Mouse (Mus musculus): ENCODE data around the gene Focad. TPM values are rescaled to one million over a fixed set of nuclear protein-coding genes. Genes with fewer than 3 reads are reported as not detected.

Gene Focad
- polyA plus RNA-seq, 1 experiment = 7.2 TPM

GRCm38 (mm10) chr4:88082381-88082780 is 12.0 kb upstream of the Focad start:
- TF ChIP-seq POLR2A (IDR thresholded peaks at IDR 0.05; ENCODE audit: control insufficient read depth, low read depth, low read length) = no peak
- TF ChIP-seq CTCF (IDR thresholded peaks at IDR 0.05; ENCODE audit: control insufficient read depth, insufficient read depth, insufficient replicate concordance, low read depth, low read length) = no peak
- Histone ChIP-seq H3K27me3 (ENCODE audit: control insufficient read depth, insufficient read depth, low read length) (no peaks in the 10 kb centered on the region), H3K27ac (ENCODE audit: control insufficient read depth, insufficient read depth, low read depth, low read length) (no peak overlapping the region), H3K36me3 (ENCODE audit: control insufficient read depth, insufficient read depth, low read length) (no peaks in the 10 kb centered on the region), H3K4me3 (ENCODE audit: control insufficient read depth, low read depth, low read length) (no peak overlapping the region), H3K4me1 (ENCODE audit: control insufficient read depth, insufficient read depth, low read length) (no peaks in the 10 kb centered on the region)

- Histone ChIP-seq H3K27me3 (ENCODE audit: control insufficient read depth, insufficient read depth, low read length) (no peaks in the 10 kb centered on the region), H3K4me3 (ENCODE audit: control insufficient read depth, low read depth, low read length) (no peak overlapping the region), H3K27ac (ENCODE audit: control insufficient read depth, insufficient read depth, low read depth, low read length) (no peak overlapping the region), H3K36me3 (ENCODE audit: control insufficient read depth, insufficient read depth, low read length) (no peaks in the 10 kb centered on the region), H3K4me1 (ENCODE audit: control insufficient read depth, insufficient read depth, low read length) (no peaks in the 10 kb centered on the region)
- TF ChIP-seq POLR2A (IDR thresholded peaks at IDR 0.05; ENCODE audit: control insufficient read depth, low read depth, low read length) (no peak), CTCF (IDR thresholded peaks at IDR 0.05; ENCODE audit: control insufficient read depth, insufficient read depth, insufficient replicate concordance, low read depth, low read length) (no peak)
Observed at GRCm38 (mm10) chr4:88083781-88084180, 10.6 kb upstream of the Focad start.

- H3K4me3 ChIP-seq (ENCODE audit: control insufficient read depth, low read depth, low read length) = no peak overlapping the region
- no peak for TF ChIP-seq CTCF (IDR thresholded peaks at IDR 0.05; ENCODE audit: control insufficient read depth, insufficient read depth, insufficient replicate concordance, low read depth, low read length)
- no peak for TF ChIP-seq POLR2A (IDR thresholded peaks at IDR 0.05; ENCODE audit: control insufficient read depth, low read depth, low read length)
- H3K27ac ChIP-seq (ENCODE audit: control insufficient read depth, insufficient read depth, low read depth, low read length) = no peak overlapping the region
- no peaks in the 10 kb centered on the region for H3K27me3 ChIP-seq (ENCODE audit: control insufficient read depth, insufficient read depth, low read length)
- H3K4me1 ChIP-seq (ENCODE audit: control insufficient read depth, insufficient read depth, low read length) = peaks cover 4% of the 10 kb centered on the region
- no peaks in the 10 kb centered on the region for H3K36me3 ChIP-seq (ENCODE audit: control insufficient read depth, insufficient read depth, low read length)
Observed at GRCm38 (mm10) chr4:88090316-88090715, 4.1 kb upstream of the Focad start.

GRCm38 (mm10) chr4:88094768-88095420 is 465 bp downstream of the Focad start:
- TF ChIP-seq POLR2A (IDR thresholded peaks at IDR 0.05; ENCODE audit: control insufficient read depth, low read depth, low read length) (no peak), CTCF (IDR thresholded peaks at IDR 0.05; ENCODE audit: control insufficient read depth, insufficient read depth, insufficient replicate concordance, low read depth, low read length) (no peak)
- H3K27ac ChIP-seq (ENCODE audit: control insufficient read depth, insufficient read depth, low read depth, low read length) = peak overlapping the region; percentile 65

GRCm38 (mm10) chr4:88095693-88096092 is 1.3 kb downstream of the Focad start:
- no peaks in the 10 kb centered on the region for H3K27me3 ChIP-seq (ENCODE audit: control insufficient read depth, insufficient read depth, low read length)
- H3K36me3 ChIP-seq (ENCODE audit: control insufficient read depth, insufficient read depth, low read length) = no peaks in the 10 kb centered on the region
- H3K4me1 ChIP-seq (ENCODE audit: control insufficient read depth, insufficient read depth, low read length) = peaks cover 4% of the 10 kb centered on the region
- no peak overlapping the region for H3K27ac ChIP-seq (ENCODE audit: control insufficient read depth, insufficient read depth, low read depth, low read length)
- TF ChIP-seq POLR2A (IDR thresholded peaks at IDR 0.05; ENCODE audit: control insufficient read depth, low read depth, low read length) (no peak), CTCF (IDR thresholded peaks at IDR 0.05; ENCODE audit: control insufficient read depth, insufficient read depth, insufficient replicate concordance, low read depth, low read length) (no peak)
- H3K4me3 ChIP-seq (ENCODE audit: control insufficient read depth, low read depth, low read length) = no peak overlapping the region

More at GRCm38 (mm10) chr4:88094768-88095420, 465 bp downstream of the Focad start:
- Histone ChIP-seq H3K4me1 (ENCODE audit: control insufficient read depth, insufficient read depth, low read length) (peaks cover 4% of the 10 kb centered on the region), H3K4me3 (ENCODE audit: control insufficient read depth, low read depth, low read length) (peak overlapping the region; percentile 95), H3K27me3 (ENCODE audit: control insufficient read depth, insufficient read depth, low read length) (no peaks in the 10 kb centered on the region), H3K36me3 (ENCODE audit: control insufficient read depth, insufficient read depth, low read length) (no peaks in the 10 kb centered on the region)

GRCm38 (mm10) chr4:88108585-88108984 is 14.2 kb downstream of the Focad start:
- Histone ChIP-seq H3K27ac (ENCODE audit: control insufficient read depth, insufficient read depth, low read depth, low read length) (no peak overlapping the region), H3K4me3 (ENCODE audit: control insufficient read depth, low read depth, low read length) (no peak overlapping the region), H3K36me3 (ENCODE audit: control insufficient read depth, insufficient read depth, low read length) (no peaks in the 10 kb centered on the region), H3K27me3 (ENCODE audit: control insufficient read depth, insufficient read depth, low read length) (no peaks in the 10 kb centered on the region), H3K4me1 (ENCODE audit: control insufficient read depth, insufficient read depth, low read length) (no peaks in the 10 kb centered on the region)
- no peak for TF ChIP-seq POLR2A (IDR thresholded peaks at IDR 0.05; ENCODE audit: control insufficient read depth, low read depth, low read length)
- no peak for TF ChIP-seq CTCF (IDR thresholded peaks at IDR 0.05; ENCODE audit: control insufficient read depth, insufficient read depth, insufficient replicate concordance, low read depth, low read length)

GRCm38 (mm10) chr4:88117331-88117730 is 22.9 kb downstream of the Focad start:
- Histone ChIP-seq H3K4me1 (ENCODE audit: control insufficient read depth, insufficient read depth, low read length) (no peaks in the 10 kb centered on the region), H3K27me3 (ENCODE audit: control insufficient read depth, insufficient read depth, low read length) (no peaks in the 10 kb centered on the region), H3K27ac (ENCODE audit: control insufficient read depth, insufficient read depth, low read depth, low read length) (no peak overlapping the region), H3K4me3 (ENCODE audit: control insufficient read depth, low read depth, low read length) (no peak overlapping the region), H3K36me3 (ENCODE audit: control insufficient read depth, insufficient read depth, low read length) (no peaks in the 10 kb centered on the region)
- TF ChIP-seq CTCF (IDR thresholded peaks at IDR 0.05; ENCODE audit: control insufficient read depth, insufficient read depth, insufficient replicate concordance, low read depth, low read length) = no peak
- no peak for TF ChIP-seq POLR2A (IDR thresholded peaks at IDR 0.05; ENCODE audit: control insufficient read depth, low read depth, low read length)
